Mouse (Mus musculus) spleen, adult 2 months (tissue): Measurements from ENCODE around the gene Lcn5. TPM values are rescaled to one million over a fixed set of nuclear protein-coding genes. Genes with fewer than 3 reads are reported as not detected.

Experiments
- DNase-seq, 2 experiments: peaks; one replicate each; pipeline versions ENCODE4 v3.0.0 to v3.0.0-alpha.2; 2012 to 2021; ENCODE audit warnings: low spot score in 2 of 2, low read depth in 1 of 2
- H3K27ac ChIP-seq: fragments of 200-500 bp; 2 replicates; pipeline ENCODE4 v1.5.1; 2012; ENCODE audit warnings: low read length, inconsistent platforms; ENCODE audit not compliant: insufficient read depth
- H3K27me3 ChIP-seq: fragments of 200-500 bp; 2 replicates; pipeline ENCODE4 v1.6.1; 2012; ENCODE audit warnings: mild to moderate bottlenecking, moderate library complexity, low read length, inconsistent platforms; ENCODE audit not compliant: control insufficient read depth, insufficient read depth
- H3K36me3 ChIP-seq: fragments of 200-500 bp; 2 replicates; pipeline ENCODE4 v1.6.1; 2012; ENCODE audit warnings: mild to moderate bottlenecking, low read length, inconsistent platforms; ENCODE audit not compliant: control insufficient read depth, insufficient read depth
- H3K4me1 ChIP-seq: fragments of 200-500 bp; 2 replicates; pipeline ENCODE4 v1.6.1; 2011; ENCODE audit warnings: inconsistent platforms; ENCODE audit not compliant: control insufficient read depth, insufficient read depth, insufficient read length
- H3K4me3 ChIP-seq: fragments of 200-500 bp; 2 replicates; pipeline ENCODE4 v1.5.1; 2011; ENCODE audit warnings: mild to moderate bottlenecking, inconsistent platforms; ENCODE audit not compliant: insufficient read depth, insufficient read length; ENCODE audit errors: extremely low read depth
- CTCF ChIP-seq: fragments of 200-500 bp; IDR thresholded peaks from 2 replicates; pipeline ENCODE4 v1.5.1; 2011; ENCODE audit warnings: mild to moderate bottlenecking, inconsistent platforms; ENCODE audit not compliant: insufficient read depth, insufficient read length, insufficient replicate concordance; ENCODE audit errors: extremely low read depth
- POLR2A ChIP-seq: fragments of 200-500 bp; IDR thresholded peaks from 2 replicates; pipeline ENCODE4 v1.6.1; 2011; ENCODE audit warnings: low read depth, low read length, inconsistent platforms
- WGBS: fragments of 180-500 bp; shearing (Covaris S2); methylation state at CpG from one replicate; pipeline ENCODE4 v1.1.7; 2018; 5-methylcytosine and 5-hydroxymethylcytosine counted together
- polyA plus RNA-seq: library from polyadenylated mRNA; depleted of rRNA; stranded (reverse); fragments of >200 nt; gene quantifications from 2 replicates; pipeline ENCODE4 v1.2.3, GENCODE M21; 2012

The Lcn5 gene
- polyA plus RNA-seq, 1 experiment, result not detected

DNA sequence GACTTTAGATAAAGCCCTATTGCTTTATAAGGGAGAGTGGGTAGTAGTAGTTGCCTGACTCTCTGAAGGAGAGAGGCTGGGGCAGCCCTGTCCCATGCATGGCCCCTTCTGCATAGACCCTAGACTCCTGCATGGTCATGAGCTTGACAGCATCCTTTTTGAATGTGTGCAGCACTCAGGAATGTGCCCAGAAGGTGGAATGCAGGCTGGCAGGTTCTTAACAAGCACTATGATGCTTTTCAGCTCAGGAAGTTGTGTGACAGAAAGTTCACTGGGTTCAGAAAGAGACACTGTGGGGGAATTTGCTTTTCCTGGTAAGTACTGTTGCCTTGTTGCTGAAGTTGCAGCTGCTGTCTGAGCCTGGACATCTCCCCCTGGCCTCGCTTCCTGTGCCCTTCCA is 3.2 kb upstream of the Lcn5 start:
- H3K36me3 ChIP-seq, result no peaks in the 10 kb centered on the region
- no peak for DNase-seq
- WGBS, result 50% methylated on average over 1 of the region's 1 CpGs
- no peaks in the 10 kb centered on the region for H3K4me1 ChIP-seq
- H3K4me3 ChIP-seq, result no peak overlapping the region
- H3K27ac ChIP-seq, result no peak overlapping the region
- H3K27me3 ChIP-seq, result no peaks in the 10 kb centered on the region
- TF ChIP-seq POLR2A (no peak), CTCF (no peak)

GRCm38 (mm10) chr2:25656691-25657090 is 1.1 kb upstream of the Lcn5 start:
- H3K4me1 ChIP-seq, result no peaks in the 10 kb centered on the region
- TF ChIP-seq CTCF (no peak), POLR2A (no peak)
- WGBS, result 84% methylated on average over 4 of the region's 4 CpGs
- H3K27me3 ChIP-seq, result no peaks in the 10 kb centered on the region
- DNase-seq, result no peak
- no peak overlapping the region for H3K27ac ChIP-seq
- no peaks in the 10 kb centered on the region for H3K36me3 ChIP-seq
- H3K4me3 ChIP-seq, result no peak overlapping the region

DNA sequence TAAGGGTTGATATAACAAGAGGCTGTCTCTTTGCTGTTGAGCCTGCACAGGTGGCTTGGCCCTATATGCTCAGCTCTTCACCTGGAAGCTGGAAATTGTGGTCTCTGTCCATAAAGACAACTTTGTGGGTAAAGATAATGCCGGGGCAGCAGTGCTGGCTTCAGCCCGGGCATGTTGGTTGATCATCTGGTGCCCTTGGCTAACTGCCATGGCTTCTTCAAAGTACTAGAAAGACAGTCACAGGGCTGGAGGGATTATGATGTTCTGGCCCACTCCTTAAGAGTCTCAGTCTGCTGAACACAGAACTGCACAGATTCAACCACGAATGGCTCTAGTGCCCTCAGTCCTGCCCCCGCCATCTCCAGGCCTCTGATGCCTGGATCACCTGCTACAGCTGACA is 506 bp upstream of the Lcn5 start:
- Histone ChIP-seq H3K4me1 (no peaks in the 10 kb centered on the region), H3K27me3 (no peaks in the 10 kb centered on the region), H3K4me3 (no peak overlapping the region), H3K27ac (no peak overlapping the region), H3K36me3 (no peaks in the 10 kb centered on the region)
- DNase-seq, result no peak
- WGBS, result 65% methylated on average over 4 of the region's 4 CpGs
- no peak for TF ChIP-seq CTCF
- no peak for TF ChIP-seq POLR2A

- Histone ChIP-seq H3K27me3 (no peaks in the 10 kb centered on the region), H3K4me3 (no peak overlapping the region), H3K36me3 (no peaks in the 10 kb centered on the region), H3K4me1 (no peaks in the 10 kb centered on the region), H3K27ac (no peak overlapping the region)
- DNase-seq, result no peak
- WGBS, result 93% methylated on average over 8 of the region's 8 CpGs
- TF ChIP-seq CTCF (no peak), POLR2A (no peak)
Measured at GRCm38 (mm10) chr2:25660279-25660678, 2.5 kb downstream of the Lcn5 start.

DNA sequence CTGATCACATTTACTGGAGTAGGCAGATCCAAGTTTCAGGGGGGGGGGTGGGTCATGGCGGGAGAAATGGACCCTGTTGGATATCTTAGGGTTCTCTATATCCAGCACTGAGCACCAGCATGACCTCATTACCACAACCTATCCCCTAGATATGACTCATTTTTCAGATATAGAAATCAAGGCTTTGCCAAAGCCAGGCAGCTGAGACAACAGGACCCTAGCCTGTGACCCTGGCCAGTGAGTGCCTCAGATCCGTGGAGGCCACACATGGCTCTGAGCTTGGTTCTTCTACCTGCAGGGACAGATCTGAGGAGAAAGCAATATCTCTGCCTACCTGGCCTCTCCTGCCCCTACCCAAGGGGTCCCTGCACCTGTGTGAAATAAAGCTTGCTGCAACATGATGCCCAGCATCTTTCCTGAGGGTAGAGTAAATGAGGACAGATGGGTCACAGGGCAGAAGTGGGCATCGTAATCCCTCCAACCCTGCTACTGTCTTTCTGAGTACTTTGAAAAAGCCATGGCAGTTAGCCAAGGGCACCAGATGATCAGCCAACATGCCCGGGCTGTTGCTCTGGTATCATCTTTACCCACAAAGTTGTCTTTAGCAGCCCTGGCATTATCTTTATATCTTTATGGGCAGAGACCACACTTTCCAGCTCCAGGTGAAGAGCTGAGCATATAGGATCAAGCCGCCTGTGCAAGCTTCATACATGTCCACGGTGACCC is 3.7 kb downstream of the Lcn5 start:
- no peak overlapping the region for H3K4me3 ChIP-seq
- TF ChIP-seq POLR2A, result no peak
- no peaks in the 10 kb centered on the region for H3K36me3 ChIP-seq
- DNase-seq, result no peak
- no peaks in the 10 kb centered on the region for H3K4me1 ChIP-seq
- no peak overlapping the region for H3K27ac ChIP-seq
- no peaks in the 10 kb centered on the region for H3K27me3 ChIP-seq
- 77% methylated on average over 6 of the region's 6 CpGs for WGBS

- H3K4me3 ChIP-seq, result no peak overlapping the region
- H3K4me1 ChIP-seq, result no peaks in the 10 kb centered on the region
- no peaks in the 10 kb centered on the region for H3K27me3 ChIP-seq
- TF ChIP-seq POLR2A (no peak), CTCF (0 out of 2 replicates have a peak, but pooled peaks have one; percentile 28)
- no peak overlapping the region for H3K27ac ChIP-seq
- WGBS, result 23% methylated on average over 1 of the region's 1 CpGs
- peak; percentile 2 to 24 for DNase-seq
- no peaks in the 10 kb centered on the region for H3K36me3 ChIP-seq
Measured at GRCm38 (mm10) chr2:25663511-25663910, 5.8 kb downstream of the Lcn5 start.

GRCm38 (mm10) chr2:25664125-25664524 is 6.4 kb downstream of the Lcn5 start:
- TF ChIP-seq POLR2A (no peak), CTCF (no peak)
- DNase-seq, result no peak
- Histone ChIP-seq H3K27me3 (no peaks in the 10 kb centered on the region), H3K27ac (no peak overlapping the region), H3K36me3 (no peaks in the 10 kb centered on the region), H3K4me3 (no peak overlapping the region), H3K4me1 (no peaks in the 10 kb centered on the region)
- WGBS, result 86% methylated on average over 5 of the region's 5 CpGs
